Mouse (Mus musculus) lung, postnatal 0 days (tissue): ENCODE measurements around the gene Prlr. TPM values are rescaled to one million over a fixed set of nuclear protein-coding genes. Genes with fewer than 3 reads are reported as not detected.

Experiments
- ATAC-seq: fragments of 200-750 bp; cut with Nextera tagmentation; 2 replicates; pipeline ENCODE4 v1.8.0; 2017; ENCODE audit warnings: moderate library complexity
- DNase-seq: peaks from one replicate; pipeline ENCODE4 v3.0.0-alpha.2; 2016; ENCODE audit warnings: low spot score
- H3K27ac ChIP-seq: fragments of 300-500 bp; sonication (generic); 2 replicates; pipeline ENCODE4 v1.5.1; 2014; ENCODE audit warnings: antibody characterized with exemption, mild to moderate bottlenecking, low read length, mixed read lengths
- H3K27me3 ChIP-seq: fragments of 300-500 bp; sonication (generic); replicated peaks from 2 replicates; pipeline ENCODE4 v1.6.1; 2014; ENCODE audit warnings: low read length, mixed read lengths; ENCODE audit not compliant: insufficient read depth
- H3K36me3 ChIP-seq: fragments of 300-500 bp; sonication (generic); 2 replicates; pipeline ENCODE4 v1.6.1; 2014; ENCODE audit warnings: low read length, mixed read lengths; ENCODE audit not compliant: insufficient read depth
- H3K4me1 ChIP-seq: fragments of 300-500 bp; sonication (generic); 2 replicates; pipeline ENCODE4 v1.6.1; 2014; ENCODE audit warnings: antibody characterized with exemption, low read depth, low read length, mixed read lengths; ENCODE audit not compliant: insufficient read depth
- H3K4me2 ChIP-seq: fragments of 300-500 bp; sonication (generic); replicated peaks from 2 replicates; pipeline ENCODE4 v1.6.1; 2014; ENCODE audit warnings: low read depth, mild to moderate bottlenecking, low read length, moderate library complexity, mixed read lengths
- H3K4me3 ChIP-seq: fragments of 300-500 bp; sonication (generic); 2 replicates; pipeline ENCODE4 v1.5.1; 2014; ENCODE audit warnings: low read depth, low read length
- H3K9ac ChIP-seq: fragments of 300-500 bp; sonication (generic); replicated peaks from 2 replicates; pipeline ENCODE4 v1.6.1; 2014; ENCODE audit warnings: low read depth, mild to moderate bottlenecking
- H3K9me3 ChIP-seq: fragments of 300-500 bp; sonication (generic); 2 replicates; pipeline ENCODE4 v1.6.1; 2016; ENCODE audit warnings: low read length, mixed read lengths
- CTCF ChIP-seq: IDR thresholded peaks from 2 replicates; pipeline ENCODE4 v1.5.1; 2016; ENCODE audit warnings: antibody characterized with exemption, mild to moderate bottlenecking
- EP300 ChIP-seq: IDR thresholded peaks from 2 replicates; pipeline ENCODE4 v1.6.1; 2016; ENCODE audit warnings: antibody characterized with exemption, mild to moderate bottlenecking, control low read depth
- WGBS: fragments of 180-500 bp; shearing (Covaris S2); extraction: QIAGEN DNeasy Blood & Tissue Kit; methylation state at CpG from one replicate; pipeline ENCODE4 v1.1.7; 2014; 5-methylcytosine and 5-hydroxymethylcytosine counted together
- polyA plus RNA-seq: library from polyadenylated mRNA; unstranded; fragments of >200 nt; fragmentation: Nextera tagmentation; extraction: Ambion mirVana; gene quantifications from 2 replicates; pipeline ENCODE4 v1.2.1, GENCODE M21; 2015

Prlr gene
- 0.45 and 0.61 TPM in 2 replicates for polyA plus RNA-seq

DNA sequence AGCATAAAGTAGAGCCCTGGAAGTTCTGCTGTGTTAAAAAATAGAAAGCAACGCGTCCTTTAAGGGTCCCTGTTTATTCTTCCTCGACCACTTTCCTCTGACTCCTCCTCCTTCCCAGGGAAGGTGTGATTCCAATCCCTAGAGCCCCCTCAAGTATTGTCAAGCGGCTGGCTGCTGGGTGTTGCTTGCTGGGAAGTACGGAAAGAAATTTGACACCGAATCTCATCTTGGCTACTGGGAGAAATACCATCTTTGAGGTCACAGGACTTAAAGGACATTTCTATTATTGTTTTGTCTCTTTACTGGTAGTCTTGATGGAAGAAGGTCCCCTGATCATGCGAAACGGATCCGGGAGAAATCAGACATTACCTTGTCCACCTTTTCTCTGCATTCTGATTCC is at the start of gene Prlr:
Gene Prlr, plus strand, starts transcription at position 156 of the 400 bp plus-strand sequence.
- Histone ChIP-seq H3K36me3 (no peaks in the 10 kb centered on the region), H3K27ac (no peak within 1 kb of the TSS), H3K4me2 (peak within 1 kb of the TSS; percentile 47), H3K27me3 (no peaks in the 10 kb centered on the region), H3K4me1 (no peaks in the 10 kb centered on the region), H3K4me3 (peak within 1 kb of the TSS; percentile 4; the same call in 1 of the 2 replicates), H3K9me3 (no peaks in the 10 kb centered on the region), H3K9ac (no peak within 1 kb of the TSS)
- DNase-seq (no peak), ATAC-seq (no peak)
- WGBS: 4% methylated on average over 9 of the region's 9 CpGs
- TF ChIP-seq CTCF: no peak
- no peak for TF ChIP-seq EP300

DNA sequence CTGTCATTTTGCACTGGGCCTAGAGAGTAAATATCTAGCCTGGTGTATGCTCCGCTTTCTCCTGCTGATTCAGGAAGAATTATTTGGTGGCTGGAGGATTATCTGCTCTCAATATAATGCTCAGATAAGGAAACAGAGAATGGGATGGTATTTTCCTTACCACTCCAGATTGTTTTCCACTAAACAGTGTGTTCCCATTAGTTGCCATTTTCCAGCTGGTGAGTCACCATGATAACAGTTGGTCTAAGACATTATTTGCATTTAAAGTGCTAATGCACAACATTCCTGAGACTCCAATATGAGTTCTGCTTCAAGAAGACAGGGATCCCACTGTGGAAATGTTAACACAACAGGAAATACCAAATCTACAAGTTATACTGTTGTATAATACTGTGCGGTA is 43.3 kb upstream of the Prlr start:
- Histone ChIP-seq H3K36me3 (no peaks in the 10 kb centered on the region), H3K4me2 (no peak overlapping the region), H3K27me3 (no peaks in the 10 kb centered on the region), H3K9me3 (no peaks in the 10 kb centered on the region), H3K4me3 (no peak overlapping the region), H3K9ac (no peak overlapping the region), H3K4me1 (no peaks in the 10 kb centered on the region), H3K27ac (no peak overlapping the region)
- no peak for TF ChIP-seq CTCF
- no peak for TF ChIP-seq EP300
- no peak for ATAC-seq
- 93% methylated on average over 2 of the region's 2 CpGs for WGBS
- DNase-seq: no peak

DNA sequence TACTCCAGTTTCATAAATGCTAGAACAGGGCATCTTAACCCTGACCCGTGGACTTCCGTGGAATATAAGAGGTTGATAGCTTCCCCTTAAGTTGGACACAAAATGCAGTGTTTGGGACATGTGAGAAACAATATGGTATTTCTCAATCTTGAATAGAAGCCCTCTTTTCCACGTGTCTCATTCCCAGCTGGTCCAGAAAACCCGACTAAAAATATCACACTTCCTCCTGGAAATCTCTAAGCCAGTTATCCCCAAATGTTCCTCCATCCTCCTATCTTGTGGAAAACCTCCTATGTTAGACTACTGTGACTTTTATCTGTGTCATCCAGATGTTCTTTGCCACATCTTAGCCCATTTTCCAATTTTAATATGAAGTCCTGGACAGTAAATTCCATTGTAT is 42.1 kb upstream of the Prlr start:
- ATAC-seq: no peak
- Histone ChIP-seq H3K4me3 (no peak overlapping the region), H3K36me3 (no peaks in the 10 kb centered on the region), H3K9me3 (no peaks in the 10 kb centered on the region), H3K27me3 (no peaks in the 10 kb centered on the region), H3K4me1 (no peaks in the 10 kb centered on the region), H3K27ac (no peak overlapping the region), H3K9ac (no peak overlapping the region), H3K4me2 (no peak overlapping the region)
- no peak for DNase-seq
- WGBS: 56% methylated on average over 4 of the region's 4 CpGs
- no peak for TF ChIP-seq EP300
- TF ChIP-seq CTCF: no peak

DNA sequence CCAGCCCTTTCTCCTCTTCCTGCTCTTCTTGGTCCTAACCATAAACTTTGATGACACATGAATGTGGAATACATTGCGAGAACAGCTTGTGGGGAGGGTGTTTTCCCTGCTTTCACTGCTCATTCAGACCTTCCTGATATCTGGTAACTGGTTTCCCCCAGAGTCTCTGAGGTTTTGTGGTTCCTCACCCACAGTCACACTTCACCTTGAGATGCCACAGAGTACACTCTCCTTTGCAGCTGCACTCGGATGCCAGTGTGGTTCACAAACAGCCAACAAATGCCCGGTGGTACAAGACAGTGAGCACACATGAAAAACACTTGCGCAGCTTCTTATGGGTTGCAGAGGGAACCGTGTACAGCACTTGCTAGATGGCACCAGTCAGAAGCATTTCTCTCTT is 32.5 kb upstream of the Prlr start:
- H3K27ac ChIP-seq: no peak overlapping the region
- H3K4me2 ChIP-seq: no peak overlapping the region
- H3K9me3 ChIP-seq: no peaks in the 10 kb centered on the region
- H3K4me1 ChIP-seq: no peaks in the 10 kb centered on the region
- no peaks in the 10 kb centered on the region for H3K36me3 ChIP-seq
- WGBS: 81% methylated on average over 5 of the region's 5 CpGs
- H3K4me3 ChIP-seq: no peak overlapping the region
- no peaks in the 10 kb centered on the region for H3K27me3 ChIP-seq
- DNase-seq (no peak), ATAC-seq (no peak)
- H3K9ac ChIP-seq: no peak overlapping the region
- TF ChIP-seq CTCF (no peak), EP300 (no peak)

DNA sequence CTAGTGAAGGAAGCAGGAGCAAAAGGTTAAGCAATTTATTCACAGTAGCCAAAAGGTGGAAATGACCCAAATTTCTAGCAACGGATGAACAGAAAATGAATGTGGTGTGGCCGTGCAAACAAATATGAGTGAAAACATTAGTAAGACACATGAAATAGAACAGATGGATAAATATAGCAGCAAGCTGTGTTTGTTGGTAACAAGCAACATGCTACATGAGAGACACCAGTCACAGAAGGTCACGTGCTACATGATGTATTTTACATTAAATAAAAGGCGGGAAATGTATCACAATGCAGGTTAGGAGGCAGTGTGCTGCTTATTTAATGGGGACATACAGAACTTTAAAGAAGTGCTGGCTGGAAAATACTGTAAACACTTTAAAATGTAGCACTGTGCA is 28.8 kb upstream of the Prlr start:
- 86% methylated on average over 4 of the region's 4 CpGs for WGBS

DNA sequence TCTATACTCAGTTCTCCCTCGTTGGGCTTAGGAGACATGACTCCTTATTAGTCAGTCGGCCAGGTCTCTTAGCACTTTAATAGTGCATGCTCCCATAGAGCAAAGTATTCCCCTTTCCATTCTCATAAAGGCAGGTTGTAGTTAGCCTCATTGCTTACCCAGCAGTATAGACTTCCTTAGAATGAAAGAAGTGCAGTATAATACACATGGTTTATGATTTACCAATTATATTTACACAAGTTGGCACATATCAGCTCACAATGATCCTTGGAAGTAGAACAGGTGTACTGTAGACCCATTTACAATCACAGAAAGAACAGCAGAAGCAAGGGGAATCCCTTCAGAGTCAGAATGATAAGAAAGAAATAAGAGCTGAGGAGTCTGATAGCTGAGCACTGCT is 16.4 kb upstream of the Prlr start:
- Histone ChIP-seq H3K27me3 (no peaks in the 10 kb centered on the region), H3K4me2 (no peak overlapping the region), H3K27ac (no peak overlapping the region), H3K36me3 (no peaks in the 10 kb centered on the region), H3K4me1 (no peaks in the 10 kb centered on the region), H3K9me3 (no peaks in the 10 kb centered on the region), H3K4me3 (no peak overlapping the region), H3K9ac (no peak overlapping the region)
- ATAC-seq (no peak), DNase-seq (no peak)
- 76% methylated on average over 2 of the region's 2 CpGs for WGBS
- no peak for TF ChIP-seq EP300
- TF ChIP-seq CTCF: no peak

More for the DNA sequence above, 28.8 kb upstream of the Prlr start:
- DNase-seq (no peak), ATAC-seq (no peak)
- H3K4me2 ChIP-seq: no peak overlapping the region
- TF ChIP-seq EP300 (no peak), CTCF (no peak)
- H3K9ac ChIP-seq: no peak overlapping the region
- no peaks in the 10 kb centered on the region for H3K9me3 ChIP-seq
- no peaks in the 10 kb centered on the region for H3K36me3 ChIP-seq
- no peaks in the 10 kb centered on the region for H3K4me1 ChIP-seq
- no peak overlapping the region for H3K27ac ChIP-seq
- H3K27me3 ChIP-seq: no peaks in the 10 kb centered on the region
- H3K4me3 ChIP-seq: no peak overlapping the region

DNA sequence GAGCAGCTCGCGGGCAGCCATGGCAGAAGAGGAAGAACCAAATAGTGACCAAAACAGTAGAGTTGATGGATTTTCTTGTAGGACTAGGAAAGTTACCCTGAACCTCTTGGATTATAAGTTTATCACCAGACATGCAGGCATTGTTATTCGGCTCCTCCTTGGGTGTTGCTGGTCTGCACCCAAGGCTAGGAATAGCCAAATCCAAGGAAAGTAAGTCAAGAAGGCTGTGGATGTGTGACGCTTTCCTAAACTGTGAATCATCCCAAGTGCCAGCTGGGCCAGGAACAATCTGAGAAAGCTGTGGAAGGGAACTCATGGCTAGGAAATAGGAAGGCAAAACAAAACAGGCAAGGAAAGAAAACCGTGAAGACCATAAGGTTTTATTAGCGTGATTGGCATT is 2.0 kb upstream of the Prlr start:
- Histone ChIP-seq H3K9ac (no peak overlapping the region), H3K4me3 (no peak overlapping the region), H3K4me1 (no peaks in the 10 kb centered on the region), H3K27me3 (no peaks in the 10 kb centered on the region), H3K4me2 (no peak overlapping the region), H3K27ac (no peak overlapping the region), H3K36me3 (no peaks in the 10 kb centered on the region), H3K9me3 (no peaks in the 10 kb centered on the region)
- DNase-seq (no peak), ATAC-seq (no peak)
- 88% methylated on average over 6 of the region's 6 CpGs for WGBS
- TF ChIP-seq CTCF (no peak), EP300 (no peak)
